In the genomic region with DNA sequence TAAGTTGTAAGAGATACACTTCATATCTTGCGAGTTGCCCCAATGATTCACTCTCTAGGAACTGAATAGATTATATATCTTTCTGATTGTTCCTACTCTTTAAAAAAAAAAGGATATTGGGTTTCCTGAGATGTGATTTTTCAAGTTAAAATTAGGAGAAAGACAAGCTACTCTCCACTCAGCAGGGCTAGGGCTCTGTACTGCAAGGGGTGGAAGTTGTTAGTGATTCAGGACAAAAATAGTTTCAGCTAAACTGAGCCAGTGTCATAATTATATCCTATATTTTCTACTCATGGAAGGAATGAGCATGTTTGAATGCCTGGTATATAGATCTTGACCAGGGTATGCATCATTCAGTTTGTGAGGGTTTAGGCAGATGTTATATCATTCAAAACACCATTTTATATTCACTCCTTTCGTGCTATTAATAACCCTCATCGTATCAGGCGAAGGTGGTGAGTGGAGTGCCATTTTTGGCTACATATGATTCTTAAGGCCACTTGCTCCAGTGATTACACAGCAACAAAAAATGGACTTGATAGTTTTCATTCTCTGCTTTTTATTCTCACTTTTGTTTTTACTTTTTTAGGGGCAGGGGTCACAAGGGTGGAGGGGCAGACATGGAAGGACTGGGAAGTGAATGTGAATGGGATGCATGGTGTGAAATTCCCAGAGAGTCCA, we compare ENCODE assay signal across 12 mouse cellular contexts.
"Had no signal": no experiment of that assay in that cellular context is flagged by ENCODE, and none has a peak within 500 bp of the region (broad histone marks: within the 10 kb centered on the region; RNA-seq: fewer than 3 reads in every experiment).

No protein-coding gene starts in this region.

- DNase-seq: kidney, postnatal 25 days; lung, adult 2 months; lung, postnatal 36 days; right cerebral cortex, postnatal 14 days; thymus, postnatal 4 days had no signal

- H3K27ac ChIP-seq: left cerebral cortex, adult 2 months; limb, embryonic 10.5 days; liver, embryonic 15.5 days; midbrain, embryonic 15.5 days had no signal

- H3K4me2 ChIP-seq: liver, embryonic 11.5 days; liver, embryonic 15.5 days; midbrain, embryonic 15.5 days; neural tube, embryonic 13.5 days had no signal

- H3K27me3 ChIP-seq: liver, embryonic 15.5 days; midbrain, embryonic 15.5 days; neural tube, embryonic 13.5 days had no signal

- H3K4me1 ChIP-seq: liver, embryonic 15.5 days had no signal

- H3K36me3 ChIP-seq: limb, embryonic 10.5 days; liver, embryonic 15.5 days; midbrain, embryonic 15.5 days; neural tube, embryonic 13.5 days had no signal

- ATAC-seq: lung, postnatal 0 days; midbrain, embryonic 15.5 days had no signal

- H3K4me3 ChIP-seq: left cerebral cortex, adult 2 months; limb, embryonic 10.5 days; liver, embryonic 15.5 days; midbrain, embryonic 15.5 days; neural tube, embryonic 13.5 days had no signal

- H3K9me3 ChIP-seq: limb, embryonic 10.5 days; liver, embryonic 15.5 days; midbrain, embryonic 15.5 days; neural tube, embryonic 13.5 days had no signal

- H3K9ac ChIP-seq: liver, embryonic 15.5 days; midbrain, embryonic 15.5 days; neural tube, embryonic 13.5 days had no signal
